Mouse (Mus musculus) heart, postnatal 14 days (tissue): ENCODE measurements at regions not wholly inside any gene's neighbourhood (a gene's known extent, or its start where the extent isn't known, plus 50 kb on each side); places are given as distances from the start of the nearest gene placed in this dataset.

Experiments
- DNase-seq, 2 experiments: peaks; one replicate each; pipeline ENCODE4 v3.0.0; 2021 to 2022
- intact Hi-C: fragments of 180-260 bp; cut with DNase I; formaldehyde crosslinking; loops from one replicate; pipeline ENCODE4 v1.15.1; 2025

DNA sequence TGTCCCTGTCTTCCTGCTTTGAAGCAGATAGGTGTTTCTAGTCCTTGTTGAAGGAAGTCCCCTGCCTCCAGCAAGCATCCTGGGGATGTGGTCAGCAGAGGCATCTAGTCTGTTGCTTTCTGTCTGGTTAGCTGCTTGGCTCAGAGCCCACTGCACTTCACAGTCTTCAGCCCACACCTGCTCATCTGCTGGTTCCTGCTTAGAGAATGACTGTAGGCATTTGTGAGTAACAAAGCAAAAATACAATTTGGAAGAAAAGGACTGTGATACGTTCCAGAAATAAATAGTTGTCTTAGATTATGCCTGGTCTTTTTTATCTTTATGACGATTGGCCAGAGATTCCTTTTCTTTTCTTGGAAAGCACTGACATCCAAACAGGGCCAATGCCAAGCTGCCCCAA, 246.6 kb upstream of the Sox2 start:
- DNase-seq, result no peak
- intact Hi-C loops, result no loop called here

DNA sequence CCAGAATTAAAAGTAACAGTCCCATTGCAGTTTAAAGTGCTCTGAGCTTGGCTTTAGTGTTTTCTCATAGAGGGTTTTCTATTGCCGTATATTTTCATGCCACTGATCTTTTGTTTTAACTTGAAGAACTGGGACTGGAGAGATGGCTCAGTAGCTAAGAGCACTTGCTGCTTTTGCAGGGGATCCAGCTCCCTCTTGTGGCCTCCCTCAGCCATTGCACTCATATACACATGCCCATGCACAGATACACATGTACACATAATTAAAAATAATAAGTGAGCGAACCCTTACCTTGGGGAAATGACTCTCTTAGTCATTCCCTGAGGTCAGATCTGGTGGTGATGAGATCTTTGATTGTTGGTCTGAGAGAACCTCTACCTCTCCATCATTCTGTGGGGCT, 258.9 kb upstream of the Sox2 start:
- intact Hi-C loops, result no loop called here

GRCm38 (mm10) chr3:34384965-34385505, 265.2 kb upstream of the Sox2 start:
- no peak for DNase-seq
- intact Hi-C loops, result no loop called here

More for the DNA sequence above, 258.9 kb upstream of the Sox2 start:
- DNase-seq, result no peak

- intact Hi-C loops, result no loop called here
- DNase-seq, result no peak
These were observed 272.3 kb upstream of the Sox2 start for GRCm38 (mm10) chr3:34377913-34378312.

GRCm38 (mm10) chr3:34377329-34377728, 272.9 kb upstream of the Sox2 start:
- no peak for DNase-seq
- intact Hi-C loops, result no loop called here

DNA sequence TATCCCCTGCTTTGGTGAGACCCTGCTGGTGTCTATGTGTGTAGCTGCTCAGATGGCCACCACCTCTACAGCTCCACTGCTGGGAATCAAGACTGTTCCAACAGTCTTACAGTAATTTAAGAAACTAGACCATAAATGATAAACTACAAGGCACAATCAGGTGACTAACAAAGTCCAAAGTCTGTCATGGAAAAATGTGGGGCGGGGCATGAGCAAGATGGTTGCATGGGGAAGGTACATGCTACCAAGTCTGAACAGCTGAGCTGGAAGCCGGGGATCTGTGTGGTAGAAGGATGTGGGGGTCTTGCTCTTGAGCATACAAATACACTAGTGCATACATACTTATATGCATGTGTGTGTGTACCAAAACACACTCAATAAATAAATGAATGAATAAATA, 278.8 kb upstream of the Sox2 start:
- intact Hi-C loops, result no loop called here
- no peak for DNase-seq

- no peak for DNase-seq
- intact Hi-C loops, result no loop called here
These were observed 257.0 kb upstream of the Dnajc19 start for GRCm38 (mm10) chr3:34338100-34338499.

- intact Hi-C loops, result no loop called here
- DNase-seq, result no peak
These were observed 252.4 kb upstream of the Dnajc19 start for GRCm38 (mm10) chr3:34333555-34333954.

GRCm38 (mm10) chr3:34331889-34332276, 250.8 kb upstream of the Dnajc19 start:
- DNase-seq, result no peak
- intact Hi-C loops, result no loop called here

GRCm38 (mm10) chr3:34330970-34331888, 250.1 kb upstream of the Dnajc19 start:
- intact Hi-C loops, result no loop called here

GRCm38 (mm10) chr3:34328865-34329264, 247.7 kb upstream of the Dnajc19 start:
- DNase-seq, result peak; percentile 8 to 20
- intact Hi-C loops, result no loop called here

More at GRCm38 (mm10) chr3:34330970-34331888, 250.1 kb upstream of the Dnajc19 start:
- no peak for DNase-seq

DNA sequence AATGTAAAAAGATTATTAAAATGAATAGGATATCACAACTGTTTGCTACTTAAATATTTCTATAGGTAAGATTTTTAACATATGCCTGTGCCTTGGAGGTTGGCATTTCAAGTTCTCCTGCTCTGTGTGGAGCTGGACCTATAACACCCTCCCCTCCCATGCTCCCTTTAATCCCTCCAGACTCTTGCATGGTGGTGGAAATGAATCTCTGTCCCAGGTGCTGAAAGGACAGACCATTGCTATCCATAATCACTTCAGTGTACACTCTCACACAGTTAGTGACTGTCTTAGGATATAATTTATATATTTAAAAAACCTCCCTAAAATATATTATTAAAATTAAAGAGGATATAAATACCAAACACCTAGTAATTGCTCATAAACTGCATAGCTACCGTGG, 244.5 kb upstream of the Dnajc19 start:
- DNase-seq, result no peak
- intact Hi-C loops, result no loop called here

DNA sequence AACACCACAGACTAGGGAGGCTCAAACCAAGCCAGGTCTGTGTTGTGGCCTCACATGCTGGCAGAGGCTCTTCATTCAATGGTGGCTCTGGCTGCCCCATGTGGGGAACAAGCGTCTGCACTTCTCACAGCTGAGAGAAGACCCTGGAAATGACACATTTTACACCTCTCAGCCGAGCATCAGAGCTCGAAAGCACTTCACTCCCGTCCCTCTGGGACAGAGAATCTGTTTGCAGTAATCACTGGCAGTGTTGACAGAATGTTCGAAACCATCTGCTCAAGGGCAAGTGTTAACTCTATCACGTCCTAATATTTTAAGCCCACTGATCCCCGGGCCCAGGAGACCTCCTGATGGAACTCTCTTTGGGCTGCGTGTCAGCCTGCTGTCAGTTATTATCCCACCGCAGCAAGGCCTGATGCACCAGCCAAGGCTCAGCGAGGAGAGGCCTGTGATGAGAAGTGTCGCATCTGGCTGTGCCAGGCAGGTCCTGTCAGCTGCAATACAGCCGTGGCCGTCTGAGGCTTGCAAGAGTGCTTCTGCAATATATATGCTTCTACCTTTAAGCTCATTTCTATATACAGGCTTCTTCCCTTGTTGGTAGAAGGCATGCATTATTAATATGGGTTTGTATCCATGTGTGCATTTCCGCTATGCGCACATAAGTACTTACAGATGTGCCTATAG, 241.5 kb upstream of the Dnajc19 start:
- intact Hi-C loops, result no loop called here
- DNase-seq, result no peak

- intact Hi-C loops, result no loop called here
- no peak for DNase-seq
These were observed 233.7 kb upstream of the Dnajc19 start for GRCm38 (mm10) chr3:34314798-34315197.

DNA sequence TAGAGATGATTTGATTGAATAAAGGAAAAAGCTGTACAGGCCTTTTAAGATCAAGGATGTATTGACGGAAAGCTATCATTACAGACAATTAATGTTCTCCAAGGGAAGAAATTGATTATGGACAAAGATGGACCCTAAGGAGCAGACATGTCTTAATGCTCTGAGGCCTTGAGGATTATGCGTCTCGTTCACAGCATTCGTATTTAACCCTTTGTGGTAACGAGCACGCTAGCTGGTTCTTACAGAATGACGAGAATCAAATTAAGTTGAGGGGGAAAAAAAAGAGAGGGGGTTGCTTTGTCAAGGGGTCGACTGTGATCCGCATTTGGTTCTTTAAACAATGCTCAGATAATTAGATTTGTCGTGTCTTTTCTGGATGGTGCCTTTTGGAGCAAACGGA, 233.3 kb upstream of the Dnajc19 start:
- intact Hi-C loops, result no loop called here

DNA sequence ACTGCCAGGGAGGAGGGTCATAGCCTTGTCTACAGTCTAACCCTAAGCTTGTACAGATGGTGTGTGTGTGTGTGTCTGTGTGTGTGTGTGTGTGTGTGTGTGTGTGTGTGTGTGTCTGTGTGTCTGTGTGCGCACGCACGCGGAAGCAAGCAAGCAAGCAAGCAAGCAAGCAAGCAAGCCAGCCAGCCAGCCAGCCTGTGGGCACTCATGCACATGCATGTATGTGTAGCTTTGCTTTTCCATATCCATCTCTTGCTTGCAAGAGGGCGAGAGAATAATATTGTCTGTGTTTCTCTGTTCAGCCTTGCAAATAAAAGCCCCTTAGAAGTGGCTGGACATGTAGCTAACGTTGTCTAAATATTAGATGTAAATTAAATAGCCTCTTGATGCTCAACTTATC, 230.8 kb upstream of the Dnajc19 start:
- no peak for DNase-seq
- intact Hi-C loops, result no loop called here

More for the DNA sequence above, 233.3 kb upstream of the Dnajc19 start:
- DNase-seq, result no peak

- DNase-seq, result no peak
- intact Hi-C loops, result no loop called here
These were observed 218.5 kb upstream of the Dnajc19 start for GRCm38 (mm10) chr3:34299637-34300036.

DNA sequence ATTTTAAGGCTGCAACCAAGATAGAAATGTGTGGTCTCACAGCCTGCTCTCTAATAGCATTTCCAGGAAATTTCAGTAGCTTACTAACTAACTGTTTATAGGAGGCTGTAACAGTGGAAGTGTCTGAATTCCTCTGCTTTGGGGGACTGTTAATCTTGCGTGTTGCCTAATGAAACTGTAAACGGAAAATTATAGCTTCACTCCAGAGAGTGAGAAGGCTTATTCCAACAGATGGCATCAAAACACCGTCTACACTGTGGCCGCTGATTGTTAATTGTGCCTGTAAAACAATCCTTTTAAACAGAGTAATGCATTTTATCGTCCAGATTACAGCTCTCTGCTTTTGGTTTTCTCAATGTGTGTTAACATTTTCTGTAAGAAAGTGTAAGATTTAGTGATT, 206.7 kb upstream of the Dnajc19 start:
- DNase-seq, result no peak
- intact Hi-C loops, result no loop called here

GRCm38 (mm10) chr3:34270154-34270553, 189.0 kb upstream of the Dnajc19 start:
- intact Hi-C loops, result no loop called here
- DNase-seq, result no peak

- no peak for DNase-seq
- intact Hi-C loops, result no loop called here
These were observed 185.3 kb upstream of the Dnajc19 start for GRCm38 (mm10) chr3:34266462-34266861.

DNA sequence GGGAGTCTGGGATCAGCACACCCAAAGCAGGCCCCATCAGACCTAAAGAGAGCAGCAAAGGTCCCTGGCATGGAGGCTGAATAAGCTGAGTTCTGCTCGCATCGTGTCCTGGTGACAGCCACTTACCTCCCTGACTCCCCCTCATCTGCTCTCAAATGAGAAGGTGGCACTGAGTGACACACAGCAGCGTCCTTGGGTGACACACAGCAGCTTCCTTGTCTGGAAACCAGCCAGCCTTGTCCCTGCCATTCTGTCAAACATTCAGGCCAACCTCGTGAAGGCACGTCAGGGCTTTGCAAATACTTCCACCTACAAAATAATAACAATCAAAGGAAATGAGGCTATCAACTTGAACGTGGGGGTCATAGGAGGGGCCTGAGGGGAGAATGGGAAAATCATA, 183.7 kb upstream of the Dnajc19 start:
- intact Hi-C loops, result no loop called here
- DNase-seq, result no peak
